Mouse (Mus musculus): ENCODE measurements around the gene Prdx2. TPM values are rescaled to one million over a fixed set of nuclear protein-coding genes. Genes with fewer than 3 reads are reported as not detected.

Gene Prdx2
- polyA plus RNA-seq, 1 experiment: 68.6 TPM

- TF ChIP-seq FLI1 (IDR thresholded peaks at IDR 0.05; ENCODE audit: low read length) (no peak), GATA1 (IDR thresholded peaks at IDR 0.05; ENCODE audit: borderline replicate concordance, low read length) (no peak)
- Histone ChIP-seq H3K4me3 (replicated peaks) (peak overlapping the region; percentile 89), H3K4me1 (peaks cover 39% of the 10 kb centered on the region), H3K27me3 (replicated peaks) (peaks cover 78% of the 10 kb centered on the region), H3K36me3 (replicated peaks; ENCODE audit: low read length) (no peaks in the 10 kb centered on the region), H3K9me3 (no peaks in the 10 kb centered on the region)
Observed at GRCm38 (mm10) chr8:84936041-84936961, 33.1 kb upstream of the Prdx2 start.

GRCm38 (mm10) chr8:84936962-84937546, 32.3 kb upstream of the Prdx2 start, which contains the start of gene Mast1:
TSS of gene Mast1 (minus strand) at chr8:84937359.
- H3K9me3 ChIP-seq: no peaks in the 10 kb centered on the region
- peaks cover 39% of the 10 kb centered on the region for H3K4me1 ChIP-seq
- no peaks in the 10 kb centered on the region for H3K36me3 ChIP-seq (replicated peaks; ENCODE audit: low read length)
- peak within 1 kb of the TSS; percentile 89 for H3K4me3 ChIP-seq (replicated peaks)
- H3K27me3 ChIP-seq (replicated peaks): peaks cover 79% of the 10 kb centered on the region
- TF ChIP-seq FLI1 (IDR thresholded peaks at IDR 0.05; ENCODE audit: low read length): no peak
- TF ChIP-seq GATA1 (IDR thresholded peaks at IDR 0.05; ENCODE audit: borderline replicate concordance, low read length): no peak

GRCm38 (mm10) chr8:84937620-84938485, 31.5 kb upstream of the Prdx2 start:
- Histone ChIP-seq H3K36me3 (replicated peaks; ENCODE audit: low read length) (no peaks in the 10 kb centered on the region), H3K4me1 (peaks cover 39% of the 10 kb centered on the region), H3K27me3 (replicated peaks) (peaks cover 73% of the 10 kb centered on the region), H3K4me3 (replicated peaks) (peak overlapping the region; percentile 89), H3K9me3 (no peaks in the 10 kb centered on the region)
- TF ChIP-seq GATA1 (IDR thresholded peaks at IDR 0.05; ENCODE audit: borderline replicate concordance, low read length) (no peak), FLI1 (IDR thresholded peaks at IDR 0.05; ENCODE audit: low read length) (no peak)

GRCm38 (mm10) chr8:84943699-84944098, 25.7 kb upstream of the Prdx2 start:
- TF ChIP-seq GATA1 (IDR thresholded peaks at IDR 0.05; ENCODE audit: borderline replicate concordance, low read length): no peak
- no peak for TF ChIP-seq FLI1 (IDR thresholded peaks at IDR 0.05; ENCODE audit: low read length)
- no peaks in the 10 kb centered on the region for H3K9me3 ChIP-seq
- H3K36me3 ChIP-seq (replicated peaks; ENCODE audit: low read length): no peaks in the 10 kb centered on the region
- H3K4me1 ChIP-seq: peaks cover 30% of the 10 kb centered on the region
- peaks cover 68% of the 10 kb centered on the region for H3K27me3 ChIP-seq (replicated peaks)
- no peak overlapping the region for H3K4me3 ChIP-seq (replicated peaks)

GRCm38 (mm10) chr8:84944478-84945160, 24.8 kb upstream of the Prdx2 start:
- H3K27me3 ChIP-seq (replicated peaks): peaks cover 69% of the 10 kb centered on the region
- H3K4me1 ChIP-seq: peaks cover 30% of the 10 kb centered on the region
- peak overlapping the region; percentile 53 for H3K4me3 ChIP-seq (replicated peaks)
- H3K9me3 ChIP-seq: no peaks in the 10 kb centered on the region
- no peaks in the 10 kb centered on the region for H3K36me3 ChIP-seq (replicated peaks; ENCODE audit: low read length)
- no peak for TF ChIP-seq FLI1 (IDR thresholded peaks at IDR 0.05; ENCODE audit: low read length)
- no peak for TF ChIP-seq GATA1 (IDR thresholded peaks at IDR 0.05; ENCODE audit: borderline replicate concordance, low read length)

GRCm38 (mm10) chr8:84945235-84945632, 24.2 kb upstream of the Prdx2 start:
- Histone ChIP-seq H3K4me3 (replicated peaks) (peak overlapping the region; percentile 14), H3K4me1 (peaks cover 30% of the 10 kb centered on the region), H3K9me3 (no peaks in the 10 kb centered on the region), H3K36me3 (replicated peaks; ENCODE audit: low read length) (no peaks in the 10 kb centered on the region), H3K27me3 (replicated peaks) (peaks cover 73% of the 10 kb centered on the region)
- TF ChIP-seq GATA1 (IDR thresholded peaks at IDR 0.05; ENCODE audit: borderline replicate concordance, low read length): no peak
- TF ChIP-seq FLI1 (IDR thresholded peaks at IDR 0.05; ENCODE audit: low read length): no peak

GRCm38 (mm10) chr8:84945633-84946527, 23.5 kb upstream of the Prdx2 start:
- H3K27me3 ChIP-seq (replicated peaks): peaks cover 73% of the 10 kb centered on the region
- H3K4me1 ChIP-seq: peaks cover 30% of the 10 kb centered on the region
- H3K36me3 ChIP-seq (replicated peaks; ENCODE audit: low read length): no peaks in the 10 kb centered on the region
- TF ChIP-seq GATA1 (IDR thresholded peaks at IDR 0.05; ENCODE audit: borderline replicate concordance, low read length) (no peak), FLI1 (IDR thresholded peaks at IDR 0.05; ENCODE audit: low read length) (no peak)
- peak overlapping the region; percentile 65 for H3K4me3 ChIP-seq (replicated peaks)
- no peaks in the 10 kb centered on the region for H3K9me3 ChIP-seq

- peak within 1 kb of the TSS; percentile 65 for H3K4me3 ChIP-seq (replicated peaks)
- TF ChIP-seq FLI1 (IDR thresholded peaks at IDR 0.05; ENCODE audit: low read length): no peak
- TF ChIP-seq GATA1 (IDR thresholded peaks at IDR 0.05; ENCODE audit: borderline replicate concordance, low read length): no peak
- peaks cover 30% of the 10 kb centered on the region for H3K4me1 ChIP-seq
- H3K9me3 ChIP-seq: no peaks in the 10 kb centered on the region
- H3K27me3 ChIP-seq (replicated peaks): peaks cover 75% of the 10 kb centered on the region
- no peaks in the 10 kb centered on the region for H3K36me3 ChIP-seq (replicated peaks; ENCODE audit: low read length)
Observed at GRCm38 (mm10) chr8:84946528-84947240, 22.7 kb upstream of the Prdx2 start, which contains the start of gene Rtbdn. TSS of gene Rtbdn (plus strand) at chr8:84946991.

Measured in megakaryocyte, embryonic 14.5 days (primary cell).